Mouse (Mus musculus) small intestine, adult 2 months (tissue): ENCODE data around the gene Tubb4a. TPM values are rescaled to one million over a fixed set of nuclear protein-coding genes. Genes with fewer than 3 reads are reported as not detected.

Experiments used
- H3K27ac ChIP-seq: fragments of 200-500 bp; 2 replicates; pipeline ENCODE4 v1.5.1; 2012; ENCODE audit warnings: low read depth, low read length, control low read depth, inconsistent platforms; ENCODE audit not compliant: insufficient read depth
- H3K27me3 ChIP-seq: fragments of 200-500 bp; 2 replicates; pipeline ENCODE4 v1.6.1; 2012; ENCODE audit warnings: mild to moderate bottlenecking, moderate library complexity, low read length, inconsistent platforms; ENCODE audit not compliant: control insufficient read depth, insufficient read depth
- H3K36me3 ChIP-seq: fragments of 200-500 bp; 2 replicates; pipeline ENCODE4 v1.6.1; 2012; ENCODE audit warnings: mild to moderate bottlenecking, low read length, control low read depth, inconsistent platforms; ENCODE audit not compliant: control insufficient read depth, insufficient read depth
- H3K4me1 ChIP-seq: fragments of 200-500 bp; 2 replicates; pipeline ENCODE4 v1.6.1; 2012; ENCODE audit warnings: low read length, inconsistent platforms, mixed read lengths; ENCODE audit not compliant: control insufficient read depth, insufficient read depth, insufficient read length
- H3K4me3 ChIP-seq: fragments of 200-500 bp; 2 replicates; pipeline ENCODE4 v1.5.1; 2012; ENCODE audit warnings: low read depth, mild to moderate bottlenecking, control low read depth, inconsistent platforms, low read length, moderate library complexity
- CTCF ChIP-seq: fragments of 200-500 bp; IDR thresholded peaks from 2 replicates; pipeline ENCODE4 v1.5.1; 2012; ENCODE audit warnings: low read depth, mild to moderate bottlenecking, control low read depth, inconsistent platforms, low read length, moderate library complexity, mixed read lengths; ENCODE audit not compliant: insufficient replicate concordance, insufficient read length; ENCODE audit errors: extremely low read depth
- POLR2A ChIP-seq: fragments of 200-500 bp; IDR thresholded peaks from 2 replicates; pipeline ENCODE4 v1.6.1; 2012; ENCODE audit warnings: low read depth, mild to moderate bottlenecking, control low read depth, inconsistent platforms, low read length, moderate library complexity
- WGBS: fragments of 180-500 bp; shearing (Covaris S2); methylation state at CpG from one replicate; pipeline ENCODE4 v1.1.7; 2018; 5-methylcytosine and 5-hydroxymethylcytosine counted together
- polyA plus RNA-seq: library from polyadenylated mRNA; depleted of rRNA; stranded (reverse); fragments of >200 nt; gene quantifications from 2 replicates; pipeline ENCODE4 v1.2.3, GENCODE M21; 2012

Gene Tubb4a
- polyA plus RNA-seq, 1 experiment = 3.3 TPM

DNA sequence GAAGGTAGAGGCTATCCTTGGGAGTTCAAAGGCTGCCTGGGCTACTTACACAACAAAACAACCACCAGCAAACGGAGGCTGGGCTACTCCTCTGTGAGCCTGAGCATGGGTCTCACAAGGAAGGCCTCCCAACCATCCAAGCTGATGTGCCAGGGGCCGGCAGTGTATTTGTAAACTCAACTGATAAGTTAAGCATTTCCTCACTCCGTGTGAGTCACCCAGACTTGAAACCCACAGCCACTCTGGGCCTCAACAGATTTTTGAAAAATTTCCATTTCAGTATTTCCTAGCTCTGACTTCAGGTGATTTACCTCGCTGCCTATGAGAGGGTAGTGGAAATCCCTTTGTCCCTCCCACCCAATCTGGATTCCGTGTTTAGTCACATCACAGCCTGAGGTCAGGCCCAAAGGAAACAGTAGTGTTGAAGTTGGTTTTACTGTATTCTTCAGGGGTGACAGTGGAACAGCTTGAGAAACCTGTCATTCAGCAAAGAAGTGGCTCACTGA, 21.1 kb upstream of the Tubb4a start:
- Histone ChIP-seq H3K36me3 (no peaks in the 10 kb centered on the region), H3K4me1 (peaks cover 4% of the 10 kb centered on the region), H3K27me3 (no peaks in the 10 kb centered on the region), H3K27ac (no peak overlapping the region), H3K4me3 (no peak overlapping the region)
- 61% methylated on average over 5 of the region's 5 CpGs for WGBS
- TF ChIP-seq POLR2A = no peak
- TF ChIP-seq CTCF = no peak

GRCm38 (mm10) chr17:57108040-57108665, 20.6 kb upstream of the Tubb4a start:
- no peak overlapping the region for H3K4me3 ChIP-seq
- H3K27ac ChIP-seq = no peak overlapping the region
- no peaks in the 10 kb centered on the region for H3K27me3 ChIP-seq
- H3K36me3 ChIP-seq = no peaks in the 10 kb centered on the region
- H3K4me1 ChIP-seq = peaks cover 4% of the 10 kb centered on the region
- TF ChIP-seq CTCF = no peak
- no peak for TF ChIP-seq POLR2A
- WGBS = 89% methylated on average over 7 of the region's 7 CpGs

- no peaks in the 10 kb centered on the region for H3K27me3 ChIP-seq
- no peaks in the 10 kb centered on the region for H3K36me3 ChIP-seq
- peaks cover 4% of the 10 kb centered on the region for H3K4me1 ChIP-seq
- WGBS = 87% methylated on average over 5 of the region's 5 CpGs
- TF ChIP-seq CTCF = no peak
- TF ChIP-seq POLR2A = no peak
- no peak overlapping the region for H3K4me3 ChIP-seq
- H3K27ac ChIP-seq = no peak overlapping the region
Observed at GRCm38 (mm10) chr17:57107064-57107463, 19.5 kb upstream of the Tubb4a start.

DNA sequence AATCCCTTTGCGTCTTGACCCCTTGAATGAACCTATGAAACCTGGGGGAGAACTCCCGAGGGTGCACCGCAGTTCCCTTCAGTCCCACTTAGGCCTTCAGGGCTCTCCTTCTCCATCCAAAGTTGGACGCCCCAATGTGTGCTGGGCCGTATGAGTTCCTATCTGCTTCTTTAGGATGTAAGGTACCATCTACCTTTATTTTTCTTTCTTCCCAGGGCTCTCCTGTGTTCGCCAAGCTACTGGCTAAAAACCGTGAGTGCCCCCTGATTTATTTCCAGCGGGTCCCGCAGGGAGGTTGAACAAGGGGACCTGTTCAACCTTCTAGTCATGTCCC, 18.4 kb upstream of the Tubb4a start:
- no peak for TF ChIP-seq CTCF
- no peak for TF ChIP-seq POLR2A
- 38% methylated on average over 9 of the region's 9 CpGs for WGBS

GRCm38 (mm10) chr17:57105181-57106034, 17.8 kb upstream of the Tubb4a start, which contains the start of gene Tnfsf9:
TSS of gene Tnfsf9 (plus strand) at chr17:57105325.
- WGBS = under 1% methylated on average over 60 of the region's 61 CpGs
- H3K27me3 ChIP-seq = no peaks in the 10 kb centered on the region
- TF ChIP-seq CTCF = no peak
- TF ChIP-seq POLR2A = no peak; the same call in 1 of the 2 replicates
- H3K4me1 ChIP-seq = peaks cover 4% of the 10 kb centered on the region; the same call in 1 of the 2 replicates
- no peaks in the 10 kb centered on the region for H3K36me3 ChIP-seq
- H3K4me3 ChIP-seq = peak within 1 kb of the TSS; percentile 71
- no peak within 1 kb of the TSS for H3K27ac ChIP-seq

More for the DNA sequence above, 18.4 kb upstream of the Tubb4a start:
- peak overlapping the region; percentile 71 for H3K4me3 ChIP-seq
- no peak overlapping the region for H3K27ac ChIP-seq
- peaks cover 4% of the 10 kb centered on the region; the same call in 1 of the 2 replicates for H3K4me1 ChIP-seq
- H3K36me3 ChIP-seq = no peaks in the 10 kb centered on the region
- H3K27me3 ChIP-seq = no peaks in the 10 kb centered on the region

DNA sequence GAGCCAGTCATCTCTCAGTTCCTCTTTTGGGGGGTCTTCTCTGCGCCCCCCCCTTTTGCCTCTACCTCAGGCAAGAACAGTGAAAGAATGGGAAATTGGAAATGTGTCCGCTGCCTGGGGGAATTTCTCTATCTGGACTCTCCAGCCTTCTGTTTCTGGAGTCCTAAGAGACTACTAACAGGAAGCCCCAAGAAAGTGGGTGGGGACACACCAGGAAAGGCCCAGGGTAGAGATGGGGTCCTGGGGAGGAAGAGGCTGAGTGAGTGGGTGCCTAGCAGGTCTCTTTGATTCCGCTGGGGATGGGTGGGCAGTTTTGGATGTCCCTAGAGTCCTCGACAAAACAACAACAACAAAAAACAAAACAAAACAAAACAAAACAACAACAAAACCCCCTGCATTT, 16.9 kb upstream of the Tubb4a start:
- 50% methylated on average over 4 of the region's 4 CpGs for WGBS
- Histone ChIP-seq H3K27me3 (no peaks in the 10 kb centered on the region), H3K36me3 (no peaks in the 10 kb centered on the region), H3K27ac (no peak overlapping the region), H3K4me3 (no peak overlapping the region), H3K4me1 (peaks cover 4% of the 10 kb centered on the region; the same call in 1 of the 2 replicates)
- TF ChIP-seq CTCF = no peak
- no peak for TF ChIP-seq POLR2A

DNA sequence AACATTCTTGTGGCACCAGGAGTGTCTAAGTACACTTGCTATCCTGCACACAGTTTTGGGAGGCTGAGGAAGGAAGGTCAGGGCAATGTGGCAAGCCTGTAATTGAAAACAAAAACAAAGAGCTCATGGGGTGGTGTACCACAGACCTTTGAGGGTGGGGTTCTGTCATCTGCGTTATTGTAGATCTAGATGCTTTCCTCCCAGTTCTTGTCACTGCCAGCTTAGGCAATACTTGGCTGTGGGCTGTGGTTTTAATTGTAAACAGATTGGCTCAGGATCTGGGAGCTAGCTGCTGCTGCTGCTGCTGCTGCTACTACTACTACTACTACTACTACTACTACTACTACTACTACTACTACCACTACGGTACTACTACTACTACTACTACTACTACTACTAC, 14.7 kb upstream of the Tubb4a start:
- H3K27ac ChIP-seq = no peak overlapping the region
- H3K36me3 ChIP-seq = no peaks in the 10 kb centered on the region
- H3K4me3 ChIP-seq = no peak overlapping the region
- no peaks in the 10 kb centered on the region for H3K27me3 ChIP-seq
- 80% methylated on average over 2 of the region's 2 CpGs for WGBS
- peaks cover 4% of the 10 kb centered on the region; the same call in 1 of the 2 replicates for H3K4me1 ChIP-seq
- TF ChIP-seq POLR2A = no peak
- no peak for TF ChIP-seq CTCF
